Mouse (Mus musculus) kidney, postnatal 0 days (tissue): ENCODE measurements around the gene Zfp87. TPM values are rescaled to one million over a fixed set of nuclear protein-coding genes. Genes with fewer than 3 reads are reported as not detected.

Experiments used
- ATAC-seq: fragments of 200-750 bp; cut with Nextera tagmentation; replicated peaks from 2 replicates; pipeline ENCODE4 v1.8.0; 2017; ENCODE audit warnings: low read depth, moderate number of reproducible peaks, moderate TSS enrichment, moderate library complexity; ENCODE audit not compliant: low FRiP score
- DNase-seq: peaks from one replicate; pipeline ENCODE4 v3.0.0-alpha.2; 2016; ENCODE audit warnings: low spot score
- H3K27ac ChIP-seq: fragments of 300-500 bp; sonication (generic); 2 replicates; pipeline ENCODE4 v1.5.1; 2014; ENCODE audit warnings: mild to moderate bottlenecking
- H3K27me3 ChIP-seq: fragments of 300-500 bp; sonication (generic); 2 replicates; pipeline ENCODE4 v1.6.1; 2014; ENCODE audit warnings: low read length, mixed read lengths; ENCODE audit not compliant: insufficient read depth
- H3K36me3 ChIP-seq: fragments of 300-500 bp; sonication (generic); 2 replicates; pipeline ENCODE4 v1.6.1; 2014; ENCODE audit warnings: low read length, mixed read lengths; ENCODE audit not compliant: insufficient read depth
- H3K4me1 ChIP-seq: fragments of 300-500 bp; sonication (generic); replicated peaks from 2 replicates; pipeline ENCODE4 v1.6.1; 2014; ENCODE audit warnings: antibody characterized with exemption, low read length, mixed read lengths; ENCODE audit not compliant: insufficient read depth
- H3K4me2 ChIP-seq: fragments of 300-500 bp; sonication (generic); 2 replicates; pipeline ENCODE4 v1.6.1; 2014; ENCODE audit warnings: mild to moderate bottlenecking, low read length, moderate library complexity, mixed read lengths
- H3K4me3 ChIP-seq: fragments of 300-500 bp; sonication (generic); replicated peaks from 2 replicates; pipeline ENCODE4 v1.5.1; 2014; ENCODE audit warnings: low read depth, low read length
- H3K9ac ChIP-seq: fragments of 300-500 bp; sonication (generic); 2 replicates; pipeline ENCODE4 v1.6.1; 2014; ENCODE audit warnings: low read depth, low read length
- H3K9me3 ChIP-seq: fragments of 300-500 bp; sonication (generic); replicated peaks from 2 replicates; pipeline ENCODE4 v1.6.1; 2016; ENCODE audit warnings: low read length, inconsistent platforms, mixed read lengths
- CTCF ChIP-seq: IDR thresholded peaks from 2 replicates; pipeline ENCODE4 v1.5.1; 2016; ENCODE audit warnings: antibody characterized with exemption, low read depth, mild to moderate bottlenecking, moderate library complexity
- WGBS: fragments of 180-500 bp; shearing (Covaris S2); extraction: QIAGEN DNeasy Blood & Tissue Kit; methylation state at CpG from one replicate; pipeline ENCODE4 v1.1.7; 2014; 5-methylcytosine and 5-hydroxymethylcytosine counted together
- polyA plus RNA-seq: library from polyadenylated mRNA; unstranded; fragments of >200 nt; fragmentation: Nextera tagmentation; extraction: Ambion mirVana; gene quantifications from 2 replicates; pipeline ENCODE4 v1.2.1, GENCODE M21; 2015

Zfp87 gene
- polyA plus RNA-seq, 1 experiment from 2014 or later, result 38.3 TPM

- Histone ChIP-seq H3K27me3 (no peaks in the 10 kb centered on the region), H3K36me3 (0 out of 2 replicates have a peak, but pooled peaks cover 5% of the 10 kb centered on the region), H3K4me3 (no peak overlapping the region), H3K4me2 (no peak overlapping the region), H3K27ac (no peak overlapping the region), H3K4me1 (0 out of 2 replicates have a peak, but pooled peaks cover 3% of the 10 kb centered on the region), H3K9ac (no peak overlapping the region), H3K9me3 (no peaks in the 10 kb centered on the region)
- no peak for DNase-seq
- 61% methylated on average over 4 of the region's 4 CpGs for WGBS
- TF ChIP-seq CTCF, result no peak
- ATAC-seq, result no peak
Observed at GRCm38 (mm10) chr13:67481528-67481927, 44.4 kb downstream of the Zfp87 start.

- ATAC-seq (no peak), DNase-seq (no peak)
- Histone ChIP-seq H3K4me2 (no peak overlapping the region), H3K4me1 (no peaks in the 10 kb centered on the region), H3K9me3 (no peaks in the 10 kb centered on the region), H3K9ac (no peak overlapping the region), H3K27ac (no peak overlapping the region), H3K4me3 (no peak overlapping the region), H3K27me3 (no peaks in the 10 kb centered on the region), H3K36me3 (peaks cover 17% of the 10 kb centered on the region; the same call in 1 of the 2 replicates)
- TF ChIP-seq CTCF, result no peak
- WGBS, result 93% methylated on average over 3 of the region's 3 CpGs
Observed at GRCm38 (mm10) chr13:67469274-67469673, 56.7 kb downstream of the Zfp87 start.

Other genes with a start within 250 kb of the Zfp87 start
- 1.8 and 1.9 TPM in 2 replicates for gene Zfp458, start 247.7 kb downstream of the Zfp87 start, polyA plus RNA-seq
- gene Zfp457, start 219.7 kb downstream of the Zfp87 start, polyA plus RNA-seq, result 1.1 and 1.2 TPM in 2 replicates
- 2.2 and 2.4 TPM in 2 replicates for gene Zfp595, start 193.6 kb downstream of the Zfp87 start, polyA plus RNA-seq
- gene Gm28044, start 165.6 kb downstream of the Zfp87 start, polyA plus RNA-seq, result 0.36 and 0.37 TPM in 2 replicates
- 1.1 and 1.3 TPM in 2 replicates for gene Zfp953, start 165.6 kb downstream of the Zfp87 start, polyA plus RNA-seq
- gene Gm28041, start 150.4 kb downstream of the Zfp87 start, polyA plus RNA-seq, result 0.20 and 0.23 TPM in 2 replicates
- 1.6 and 1.9 TPM in 2 replicates for gene Zfp456, start 150.4 kb downstream of the Zfp87 start, polyA plus RNA-seq
- gene Zfp429, start 126.4 kb downstream of the Zfp87 start, polyA plus RNA-seq, result 5.4 and 7.8 TPM in 2 replicates
- 1.1 and 1.4 TPM in 2 replicates for gene Zfp459, start 104.8 kb downstream of the Zfp87 start, polyA plus RNA-seq
- 9.7 TPM in 2 replicates for gene Zfp874a, start 74.6 kb downstream of the Zfp87 start, polyA plus RNA-seq
- 3.1 and 3.4 TPM in 2 replicates for gene Zfp874b, start 41.9 kb downstream of the Zfp87 start, polyA plus RNA-seq
- gene Zfp58, start 25.6 kb downstream of the Zfp87 start, polyA plus RNA-seq, result 10.9 and 13.7 TPM in 2 replicates
- not detected in 2 replicates for gene Gm26965, start within 50 bp of the Zfp87 start, polyA plus RNA-seq
- gene Zfp748, start 27.7 kb upstream of the Zfp87 start, polyA plus RNA-seq, result 9.0 and 9.8 TPM in 2 replicates
- gene Zfp729b, start 83.5 kb upstream of the Zfp87 start, polyA plus RNA-seq, result 3.8 TPM in 2 replicates
- 0.08 TPM in 1 of 2 replicates, not detected in the other for gene Gm49345, start 111.6 kb upstream of the Zfp87 start, polyA plus RNA-seq
- gene Zfp729a, start 111.6 kb upstream of the Zfp87 start, polyA plus RNA-seq, result 2.5 and 3.3 TPM in 2 replicates
- 7.3 and 7.5 TPM in 2 replicates for gene Zfp738, start 160.9 kb upstream of the Zfp87 start, polyA plus RNA-seq
- 3.7 and 4.1 TPM in 2 replicates for gene Zfp65, start 203.0 kb upstream of the Zfp87 start, polyA plus RNA-seq
- gene Zfp85, start 229.1 kb upstream of the Zfp87 start, polyA plus RNA-seq, result 5.3 and 5.4 TPM in 2 replicates